Mouse (Mus musculus): ENCODE results near the gene Atp11c.

DNA sequence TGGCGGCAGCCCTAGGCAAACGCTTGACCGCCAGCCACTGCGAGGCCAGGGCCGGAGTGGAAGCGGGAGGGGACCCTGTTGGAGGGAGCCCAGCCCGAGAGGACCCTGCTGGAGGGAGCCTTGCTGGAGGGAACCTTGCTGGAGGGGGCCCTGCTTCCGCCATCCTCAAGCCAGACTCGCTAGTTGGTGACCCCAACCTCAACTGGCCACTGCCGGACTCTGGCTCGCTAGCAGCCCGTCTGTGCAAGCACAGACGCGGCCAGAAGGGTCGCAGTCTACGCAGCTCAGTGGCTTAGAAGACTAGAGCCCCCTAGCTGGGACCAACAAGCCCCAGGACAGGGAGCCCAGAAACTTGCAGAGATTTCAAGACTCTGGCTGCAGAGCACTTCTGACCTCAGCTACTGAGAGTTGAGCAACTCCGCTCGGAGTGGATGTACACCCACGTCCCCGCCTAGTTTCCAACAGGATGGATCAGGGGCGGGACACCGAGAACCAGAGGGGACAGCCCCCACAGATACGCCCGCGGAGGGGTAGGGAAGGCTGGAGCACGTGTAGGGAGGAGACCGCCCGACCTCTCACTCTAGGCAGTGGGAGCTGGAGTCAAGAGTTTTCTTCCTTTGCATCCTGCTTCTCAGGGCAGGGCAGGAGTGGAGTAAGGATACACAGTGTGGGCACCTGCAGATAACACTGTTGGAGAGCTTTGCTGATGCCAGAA, 413.6 kb downstream of the Atp11c start, which contains the start of gene Mcf2:
- TF ChIP-seq EP300 (IDR thresholded peaks at IDR 0.05) (no peak), CTCF (IDR thresholded peaks at IDR 0.05) (no peak)

Data from lung, postnatal 0 days (tissue).